Mouse (Mus musculus) embryonic fibroblast, embryonic 13.5 days (primary cell): ENCODE results near the gene Ppl. TPM values are rescaled to one million over a fixed set of nuclear protein-coding genes. Genes with fewer than 3 reads are reported as not detected.

ENCODE experiments used
- H3K27ac ChIP-seq: 2 replicates; pipeline ENCODE4 v1.5.1; 2012; ENCODE audit warnings: low read length, control low read depth, inconsistent platforms; ENCODE audit not compliant: insufficient read depth
- H3K4me1 ChIP-seq: 2 replicates; pipeline ENCODE4 v1.6.1; 2011; ENCODE audit warnings: low read length; ENCODE audit not compliant: control insufficient read depth, insufficient read depth
- H3K4me3 ChIP-seq: 2 replicates; pipeline ENCODE4 v1.5.1; 2011; ENCODE audit warnings: mild to moderate bottlenecking, control low read depth, low read length; ENCODE audit not compliant: insufficient read depth
- CTCF ChIP-seq: IDR thresholded peaks from 2 replicates; pipeline ENCODE4 v1.5.1; 2011; ENCODE audit warnings: mild to moderate bottlenecking, control low read depth, low read length, moderate library complexity, borderline replicate concordance; ENCODE audit not compliant: insufficient read depth
- POLR2A ChIP-seq: IDR thresholded peaks from 2 replicates; pipeline ENCODE4 v1.6.1; 2011; ENCODE audit warnings: low read depth, mild to moderate bottlenecking, control low read depth, low read length, moderate library complexity
- polyA plus RNA-seq: library from polyadenylated mRNA; stranded (reverse); fragments of >200 nt; gene quantifications from 2 replicates; pipeline ENCODE4 v1.2.4, GENCODE M21; 2011; ENCODE audit warnings: low read depth; ENCODE audit not compliant: missing spikeins, insufficient read length

Gene Ppl
- polyA plus RNA-seq, 1 experiment = 0.33 TPM

DNA sequence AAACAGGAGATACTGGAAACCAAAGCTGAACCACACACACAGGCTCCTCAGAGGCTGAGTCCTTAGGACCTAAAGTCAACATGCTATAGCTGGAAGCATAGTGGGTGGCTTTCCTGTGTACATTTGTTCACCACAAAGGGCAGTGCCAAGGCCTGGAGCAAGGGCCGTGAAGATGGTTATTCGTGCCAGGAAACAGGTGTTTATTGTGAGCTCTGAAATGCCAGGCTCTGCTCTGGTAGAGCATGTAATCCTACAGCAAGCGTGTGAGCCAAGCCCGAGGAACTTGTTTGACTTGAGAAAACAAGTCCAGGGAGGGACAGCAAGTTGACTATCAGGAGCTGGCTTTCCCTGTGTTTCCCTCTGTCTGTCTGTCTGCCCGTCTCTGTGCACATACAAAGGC lies 38.9 kb downstream of the Ppl start:
- no peak overlapping the region for H3K27ac ChIP-seq
- H3K4me3 ChIP-seq = no peak overlapping the region
- TF ChIP-seq CTCF (no peak), POLR2A (no peak)
- no peaks in the 10 kb centered on the region for H3K4me1 ChIP-seq

DNA sequence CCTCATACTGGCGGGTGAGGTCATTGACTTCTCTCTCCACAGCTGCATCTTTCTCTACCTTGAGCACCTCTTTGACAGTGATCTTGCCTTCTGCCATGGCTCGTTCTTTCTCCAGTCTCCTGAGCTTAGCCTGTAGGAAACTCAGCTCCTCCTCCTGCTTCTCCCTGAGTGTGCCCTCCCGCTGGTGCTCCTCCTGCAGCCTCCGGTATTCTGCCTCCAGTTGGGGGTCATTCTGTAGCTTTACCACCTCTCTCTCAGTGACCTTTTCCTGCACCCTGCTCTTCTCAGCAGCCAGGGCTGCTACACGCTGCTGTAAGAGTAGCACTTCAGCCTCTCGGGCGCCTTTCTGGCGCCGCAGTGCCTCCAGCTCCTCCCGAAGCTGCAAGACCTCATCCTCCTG lies 43.2 kb downstream of the Ppl start:
- no peak overlapping the region for H3K27ac ChIP-seq
- no peak for TF ChIP-seq POLR2A
- TF ChIP-seq CTCF = no peak
- H3K4me1 ChIP-seq = 0 out of 2 replicates have a peak, but pooled peaks cover 2% of the 10 kb centered on the region
- no peak overlapping the region for H3K4me3 ChIP-seq

GRCm38 (mm10) chr16:5086179-5086578 lies 46.0 kb downstream of the Ppl start:
- H3K4me3 ChIP-seq = no peak overlapping the region

DNA sequence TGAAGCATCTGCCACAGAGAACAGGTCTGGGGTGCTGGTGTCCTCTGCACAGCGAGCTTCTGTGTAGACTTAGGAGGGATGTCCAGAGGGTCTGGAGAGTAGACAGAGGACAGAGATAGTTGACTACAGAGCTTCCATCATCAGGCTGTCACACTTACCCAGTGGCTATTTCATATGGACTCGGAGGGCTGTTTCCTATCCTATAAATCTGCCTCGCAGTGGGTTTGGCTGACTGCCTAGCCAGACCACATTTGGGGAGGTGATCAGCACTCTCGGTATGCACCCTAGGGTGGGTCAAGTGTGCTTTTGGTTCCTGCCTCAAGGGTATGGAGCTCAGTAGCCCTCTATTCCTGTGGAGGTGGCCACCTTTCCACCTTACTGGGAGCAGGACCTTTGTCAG lies 47.0 kb downstream of the Ppl start:
- Histone ChIP-seq H3K4me3 (no peak overlapping the region), H3K27ac (no peak overlapping the region), H3K4me1 (0 out of 2 replicates have a peak, but pooled peaks cover 2% of the 10 kb centered on the region)
- TF ChIP-seq CTCF (no peak), POLR2A (no peak)

More at GRCm38 (mm10) chr16:5086179-5086578, 46.0 kb downstream of the Ppl start:
- Histone ChIP-seq H3K27ac (no peak overlapping the region), H3K4me1 (0 out of 2 replicates have a peak, but pooled peaks cover 2% of the 10 kb centered on the region)
- no peak for TF ChIP-seq POLR2A
- no peak for TF ChIP-seq CTCF

- Histone ChIP-seq H3K4me3 (no peak overlapping the region), H3K27ac (no peak overlapping the region), H3K4me1 (no peaks in the 10 kb centered on the region; the same call in 1 of the 2 replicates)
- no peak for TF ChIP-seq POLR2A
- TF ChIP-seq CTCF = no peak
Observed at GRCm38 (mm10) chr16:5074341-5074740, 57.9 kb downstream of the Ppl start.

- TF ChIP-seq CTCF (no peak), POLR2A (no peak)
- Histone ChIP-seq H3K4me3 (no peak overlapping the region), H3K4me1 (no peaks in the 10 kb centered on the region; the same call in 1 of the 2 replicates), H3K27ac (no peak overlapping the region)
Observed at GRCm38 (mm10) chr16:5071974-5072373, 60.2 kb downstream of the Ppl start.

DNA sequence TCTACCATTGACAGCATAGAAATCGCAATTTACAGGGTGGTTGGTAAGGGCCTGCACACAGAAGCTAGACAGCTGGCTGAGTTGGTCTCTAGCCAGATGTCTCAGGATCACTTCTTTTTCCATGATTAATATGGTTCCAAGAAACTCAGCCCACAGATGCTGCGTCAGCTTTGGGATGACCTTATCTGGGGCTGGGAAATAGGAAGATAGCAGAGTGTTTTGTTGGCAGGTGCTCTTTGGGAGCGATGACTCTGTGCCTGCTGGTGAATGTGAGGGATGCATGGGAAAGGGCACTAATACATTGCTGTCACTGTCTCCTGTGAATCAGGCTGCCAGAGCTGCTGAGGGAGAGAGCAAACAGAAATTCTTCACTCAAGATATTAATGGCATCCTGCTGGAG lies 61.9 kb downstream of the Ppl start:
- Histone ChIP-seq H3K4me3 (no peak overlapping the region), H3K27ac (no peak overlapping the region), H3K4me1 (no peaks in the 10 kb centered on the region; the same call in 1 of the 2 replicates)
- TF ChIP-seq POLR2A = no peak
- TF ChIP-seq CTCF = no peak

DNA sequence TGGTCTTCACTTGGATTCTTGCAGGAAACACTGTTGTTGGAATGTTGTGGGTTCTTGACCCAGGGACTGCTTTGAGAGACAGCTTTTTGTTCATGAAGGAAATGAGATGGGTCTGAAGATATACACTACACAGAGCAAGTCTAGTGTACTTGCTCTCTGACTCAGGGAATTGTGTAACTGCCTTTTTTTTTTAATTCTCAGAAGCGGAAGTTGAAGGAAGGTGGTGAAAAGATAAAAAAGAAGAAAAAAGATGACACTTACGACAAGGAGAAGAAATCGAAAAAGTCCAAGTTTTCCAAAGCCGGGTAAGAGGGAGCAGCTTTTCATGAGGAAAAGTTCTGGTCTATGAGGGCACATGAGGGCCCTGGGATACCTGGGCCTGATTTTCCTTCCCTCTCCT lies 68.7 kb downstream of the Ppl start:
- no peak overlapping the region for H3K27ac ChIP-seq
- TF ChIP-seq CTCF (no peak), POLR2A (no peak)
- H3K4me3 ChIP-seq = no peak overlapping the region
- no peaks in the 10 kb centered on the region for H3K4me1 ChIP-seq

DNA sequence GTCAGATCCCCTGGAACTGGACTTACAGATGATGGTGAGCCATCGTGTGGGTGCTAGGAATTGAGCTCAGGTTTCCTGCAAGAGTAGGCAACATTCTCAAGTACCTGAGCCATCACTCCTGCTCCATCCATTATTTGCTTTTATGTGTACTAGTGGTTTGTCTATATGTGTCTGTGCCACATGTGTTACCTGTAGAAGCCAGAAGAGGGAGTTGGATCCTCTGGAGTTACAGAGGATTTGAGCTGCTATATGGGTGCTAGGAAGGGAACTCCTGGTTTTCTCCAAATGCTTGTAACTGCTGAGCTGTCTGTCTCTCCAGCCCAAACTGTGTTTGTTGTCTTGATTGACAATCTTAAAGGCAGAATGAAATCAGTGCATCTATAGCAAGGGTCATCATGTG lies 74.1 kb downstream of the Ppl start:
- Histone ChIP-seq H3K4me3 (no peak overlapping the region), H3K4me1 (no peaks in the 10 kb centered on the region), H3K27ac (no peak overlapping the region)
- TF ChIP-seq POLR2A = no peak
- TF ChIP-seq CTCF = no peak

GRCm38 (mm10) chr16:5050251-5051110 lies 81.7 kb downstream of the Ppl start:
- H3K4me3 ChIP-seq = peak overlapping the region; percentile 100
- TF ChIP-seq CTCF (no peak), POLR2A (no peak)
- no peaks in the 10 kb centered on the region for H3K4me1 ChIP-seq
- H3K27ac ChIP-seq = peak overlapping the region; percentile 83
